Mouse (Mus musculus): Measurements from ENCODE around the gene Pgr. TPM values are rescaled to one million over a fixed set of nuclear protein-coding genes. Genes with fewer than 3 reads are reported as not detected.

The Pgr gene
- total RNA-seq, 2 experiments from 2014 or later, result 21.3 to 21.4 TPM

Other genes starting within 250 kb of the Pgr start
- gene Gm16485, start 72.0 kb downstream of the Pgr start, total RNA-seq (2021), result 10 to 100 TPM; 12.2 to 13.6 TPM

Data from left cerebral cortex, adult 18-20 months (tissue).